Mouse (Mus musculus) heart, embryonic 14.5 days (tissue): ENCODE measurements around the gene Cd96. TPM values are rescaled to one million over a fixed set of nuclear protein-coding genes. Genes with fewer than 3 reads are reported as not detected.

Experiments
- ATAC-seq: fragments of 200-750 bp; cut with Nextera tagmentation; 2 replicates; pipeline ENCODE4 v1.8.0; 2017; ENCODE audit warnings: low read depth, moderate TSS enrichment; ENCODE audit not compliant: insufficient number of reproducible peaks, insufficient read depth, low FRiP score
- H3K27ac ChIP-seq, 2 experiments: fragments of 200-500 bp in 1 of 2; fragments of 300-500 bp in 1 of 2; sonication (generic) in 1 of 2; replicated peaks in 1 of 2; 2 replicates each; pipeline ENCODE4 v1.5.1; 2012 to 2014; ENCODE audit warnings: low read depth in 2 of 2, low read length in 2 of 2, control low read depth in 1 of 2, mild to moderate bottlenecking in 1 of 2, mixed read lengths in 1 of 2; ENCODE audit not compliant: control insufficient read depth in 1 of 2, insufficient read depth in 1 of 2
- H3K27me3 ChIP-seq: fragments of 300-500 bp; sonication (generic); 2 replicates; pipeline ENCODE4 v1.6.1; 2014; ENCODE audit warnings: mild to moderate bottlenecking, low read length, control low read depth; ENCODE audit not compliant: control insufficient read depth, insufficient read depth
- H3K36me3 ChIP-seq: fragments of 300-500 bp; sonication (generic); 2 replicates; pipeline ENCODE4 v1.6.1; 2014; ENCODE audit warnings: mild to moderate bottlenecking, control low read depth, low read length, mixed read lengths; ENCODE audit not compliant: control insufficient read depth, insufficient read depth
- H3K4me1 ChIP-seq, 2 experiments: fragments of 200-500 bp in 1 of 2; fragments of 300-500 bp in 1 of 2; sonication (generic) in 1 of 2; 2 replicates each; pipeline ENCODE4 v1.6.1; 2012 to 2014; ENCODE audit warnings: low read length in 2 of 2, control low read depth in 1 of 2, mixed read lengths in 1 of 2; ENCODE audit not compliant: control insufficient read depth in 2 of 2, insufficient read depth in 2 of 2
- H3K4me2 ChIP-seq: fragments of 300-500 bp; sonication (generic); 2 replicates; pipeline ENCODE4 v1.6.1; 2014; ENCODE audit warnings: mild to moderate bottlenecking, low read length
- H3K4me3 ChIP-seq, 2 experiments: fragments of 200-500 bp in 1 of 2; fragments of 300-500 bp in 1 of 2; sonication (generic) in 1 of 2; 2 replicates each; pipeline ENCODE4 v1.5.1; 2012 to 2014; ENCODE audit warnings: low read length in 2 of 2, mild to moderate bottlenecking in 2 of 2, control low read depth in 1 of 2, low read depth in 1 of 2, moderate library complexity in 1 of 2; ENCODE audit not compliant: control insufficient read depth in 1 of 2, insufficient read depth in 1 of 2
- H3K9ac ChIP-seq: fragments of 300-500 bp; sonication (generic); 2 replicates; pipeline ENCODE4 v1.6.1; 2014; ENCODE audit warnings: mild to moderate bottlenecking, low read length
- H3K9me3 ChIP-seq: fragments of 300-500 bp; sonication (generic); 2 replicates; pipeline ENCODE4 v1.6.1; 2016; ENCODE audit warnings: low read length, control low read depth; ENCODE audit not compliant: control insufficient read depth
- WGBS: fragments of 180-500 bp; shearing (Covaris S2); extraction: QIAGEN DNeasy Blood & Tissue Kit; methylation state at CpG from one replicate; pipeline ENCODE4 v1.1.7; 2014; 5-methylcytosine and 5-hydroxymethylcytosine counted together
- polyA plus RNA-seq: library from polyadenylated mRNA; unstranded; fragments of >200 nt; fragmentation: Nextera tagmentation; extraction: Ambion mirVana; gene quantifications from 2 replicates; pipeline ENCODE4 v1.2.1, GENCODE M21; 2014

Gene Cd96
- polyA plus RNA-seq, 1 experiment from 2014 or later, result not detected

GRCm38 (mm10) chr16:46100286-46100685, 19.8 kb downstream of the Cd96 start:
- Histone ChIP-seq H3K4me1 (peaks cover 0 to 6% of the 10 kb centered on the region in 2 experiments; a peak in 1 of 4 replicates), H3K9ac (no peak overlapping the region), H3K4me2 (no peak overlapping the region), H3K9me3 (no peaks in the 10 kb centered on the region), H3K27ac (no peak overlapping the region), H3K27me3 (no peaks in the 10 kb centered on the region), H3K4me3 (no peak overlapping the region), H3K36me3 (no peaks in the 10 kb centered on the region)
- WGBS, result 42% methylated on average over 2 of the region's 2 CpGs
- ATAC-seq, result no peak

DNA sequence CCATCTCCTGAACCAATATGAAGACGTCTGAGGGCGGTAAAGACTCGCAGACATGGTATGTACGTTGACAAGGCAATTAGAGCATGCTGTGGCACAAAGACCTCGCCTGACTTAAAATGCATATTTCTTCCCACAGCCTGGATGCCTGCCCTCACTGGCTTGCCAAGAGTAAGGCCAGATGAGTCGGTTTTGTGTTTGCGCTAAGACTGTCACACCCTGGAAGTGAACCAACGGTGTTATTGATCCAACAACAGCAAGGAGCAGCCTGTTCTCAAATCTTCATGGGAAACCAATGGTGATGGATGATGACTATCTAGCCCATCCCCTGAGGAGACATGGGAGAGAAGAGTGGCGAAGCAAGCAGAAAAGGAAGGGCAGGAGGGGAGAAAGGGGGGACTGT, 22.6 kb downstream of the Cd96 start:
- Histone ChIP-seq H3K4me2 (no peak overlapping the region), H3K9ac (no peak overlapping the region), H3K27me3 (no peaks in the 10 kb centered on the region), H3K4me1 (peaks cover 0 to 9% of the 10 kb centered on the region in 2 experiments; a peak in 2 of 4 replicates), H3K27ac (no peak overlapping the region), H3K36me3 (no peaks in the 10 kb centered on the region), H3K9me3 (no peaks in the 10 kb centered on the region), H3K4me3 (no peak overlapping the region)
- ATAC-seq, result no peak
- 78% methylated on average over 9 of the region's 9 CpGs for WGBS

- 49% methylated on average over 2 of the region's 2 CpGs for WGBS
Measured at GRCm38 (mm10) chr16:46094478-46094877, 25.6 kb downstream of the Cd96 start.

DNA sequence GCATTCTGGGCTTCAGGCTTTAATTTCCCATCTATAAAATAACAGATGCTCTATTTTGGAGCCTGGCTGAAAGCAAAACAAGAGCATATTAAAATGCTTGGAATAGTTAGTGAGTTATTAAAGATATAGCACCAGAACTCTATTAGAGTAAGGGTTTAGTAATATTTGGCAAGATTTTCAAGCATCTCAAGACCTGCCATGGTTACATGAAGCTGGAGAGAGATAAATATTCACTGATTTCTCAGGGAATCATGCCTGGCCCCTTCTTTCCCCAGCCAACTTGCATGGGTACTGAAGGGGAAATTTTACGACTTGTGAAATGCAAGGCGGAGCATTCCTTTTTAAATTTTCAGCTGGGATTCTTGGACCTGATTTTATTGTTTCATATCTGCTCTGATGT, 27.1 kb downstream of the Cd96 start:
- Histone ChIP-seq H3K9ac (no peak overlapping the region), H3K4me3 (no peak overlapping the region), H3K36me3 (no peaks in the 10 kb centered on the region), H3K27me3 (no peaks in the 10 kb centered on the region), H3K27ac (no peak overlapping the region), H3K4me1 (peaks cover 0 to 9% of the 10 kb centered on the region in 2 experiments; a peak in 2 of 4 replicates), H3K4me2 (no peak overlapping the region), H3K9me3 (no peaks in the 10 kb centered on the region)
- 90% methylated on average over 2 of the region's 2 CpGs for WGBS
- ATAC-seq, result no peak

More at GRCm38 (mm10) chr16:46094478-46094877, 25.6 kb downstream of the Cd96 start:
- H3K9ac ChIP-seq, result no peak overlapping the region
- no peaks in the 10 kb centered on the region for H3K36me3 ChIP-seq
- peaks cover 0 to 9% of the 10 kb centered on the region in 2 experiments; a peak in 2 of 4 replicates for H3K4me1 ChIP-seq
- no peak overlapping the region for H3K4me2 ChIP-seq
- ATAC-seq, result no peak; the same call in 1 of the 2 replicates
- no peaks in the 10 kb centered on the region for H3K9me3 ChIP-seq
- no peaks in the 10 kb centered on the region for H3K27me3 ChIP-seq
- H3K4me3 ChIP-seq, result no peak overlapping the region
- H3K27ac ChIP-seq, result no peak overlapping the region

GRCm38 (mm10) chr16:46086874-46087473, 33.1 kb downstream of the Cd96 start:
- Histone ChIP-seq H3K36me3 (no peaks in the 10 kb centered on the region), H3K4me2 (no peak overlapping the region), H3K27ac (no peak overlapping the region), H3K27me3 (no peaks in the 10 kb centered on the region), H3K4me3 (no peak overlapping the region), H3K4me1 (no peaks in the 10 kb centered on the region), H3K9ac (no peak overlapping the region), H3K9me3 (no peaks in the 10 kb centered on the region)
- WGBS, result 65% methylated on average over 5 of the region's 5 CpGs
- no peak for ATAC-seq

DNA sequence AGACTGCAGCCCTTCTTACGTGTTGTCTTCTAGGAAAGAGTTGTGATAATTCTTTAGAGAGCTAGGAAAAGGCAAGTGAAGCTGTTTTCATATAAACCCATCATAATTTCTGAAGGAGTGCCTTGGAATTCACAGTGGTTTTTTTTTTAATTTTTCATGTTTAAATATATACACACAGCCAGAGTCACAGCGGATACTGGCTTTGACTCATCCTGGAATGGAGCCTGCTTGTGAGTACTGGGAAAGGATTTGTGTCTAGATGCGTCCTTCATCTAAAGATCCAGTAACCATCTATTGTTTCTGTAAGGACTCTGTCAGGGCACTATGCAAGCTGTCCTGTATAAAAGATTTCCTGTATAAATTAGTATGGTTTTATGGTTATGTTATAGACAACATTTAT, 52.1 kb downstream of the Cd96 start:
- no peaks in the 10 kb centered on the region for H3K4me1 ChIP-seq
- no peaks in the 10 kb centered on the region for H3K27me3 ChIP-seq
- 84% methylated on average over 3 of the region's 3 CpGs for WGBS
- no peak overlapping the region for H3K4me3 ChIP-seq
- H3K4me2 ChIP-seq, result no peak overlapping the region
- H3K36me3 ChIP-seq, result no peaks in the 10 kb centered on the region
- H3K9me3 ChIP-seq, result no peaks in the 10 kb centered on the region
- no peak for ATAC-seq
- no peak overlapping the region for H3K27ac ChIP-seq
- H3K9ac ChIP-seq, result no peak overlapping the region

DNA sequence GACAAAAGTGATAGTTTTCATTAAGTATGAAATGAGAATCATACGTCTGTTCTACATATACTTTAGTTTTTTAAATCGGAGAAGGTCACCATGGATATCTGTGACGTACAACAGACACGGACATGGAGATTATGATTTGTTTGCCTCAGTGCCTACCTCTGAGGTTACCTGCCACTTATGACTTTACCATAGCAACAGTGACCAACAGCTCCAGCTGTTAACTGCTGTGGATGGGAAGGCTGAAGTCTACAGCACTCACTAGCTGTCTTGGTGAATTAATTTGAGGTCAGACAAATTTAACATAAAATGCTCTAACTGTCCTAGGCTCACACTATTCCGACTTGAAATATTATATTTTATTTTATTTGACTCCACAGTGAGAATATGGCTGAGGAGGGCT, 56.8 kb downstream of the Cd96 start:
- Histone ChIP-seq H3K36me3 (no peaks in the 10 kb centered on the region), H3K27me3 (no peaks in the 10 kb centered on the region), H3K9ac (no peak overlapping the region), H3K4me2 (no peak overlapping the region), H3K9me3 (no peaks in the 10 kb centered on the region), H3K4me1 (no peaks in the 10 kb centered on the region), H3K27ac (no peak overlapping the region), H3K4me3 (no peak overlapping the region)
- WGBS, result 81% methylated on average over 5 of the region's 5 CpGs
- no peak for ATAC-seq

DNA sequence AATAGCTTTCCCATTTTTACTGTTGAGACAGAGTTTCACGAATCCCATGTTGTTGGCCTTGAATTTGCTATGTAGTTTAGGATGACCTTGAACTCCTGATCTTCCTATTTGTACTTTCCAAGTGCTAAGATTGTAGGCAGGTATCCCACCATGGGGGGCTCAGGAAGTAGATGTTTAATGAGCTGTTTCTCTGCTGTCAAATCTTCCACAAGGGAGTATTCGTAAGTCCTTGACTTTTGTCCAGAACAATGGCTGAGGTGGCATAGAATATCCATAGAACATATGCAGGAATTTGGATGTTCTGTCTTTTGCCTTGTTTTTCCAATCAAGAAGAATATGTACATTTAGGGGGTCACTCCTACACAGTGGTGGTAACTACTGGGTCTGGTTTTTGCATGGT, 73.1 kb downstream of the Cd96 start:
- WGBS, result 90% methylated on average over 2 of the region's 2 CpGs

More for the DNA sequence above, 73.1 kb downstream of the Cd96 start:
- Histone ChIP-seq H3K27ac (no peak overlapping the region), H3K9me3 (no peaks in the 10 kb centered on the region), H3K36me3 (no peaks in the 10 kb centered on the region), H3K27me3 (no peaks in the 10 kb centered on the region), H3K9ac (no peak overlapping the region), H3K4me3 (no peak overlapping the region), H3K4me2 (no peak overlapping the region), H3K4me1 (no peaks in the 10 kb centered on the region)
- no peak for ATAC-seq
